9 mouse cellular contexts compared by ENCODE assay signal in genomic region chr5:30982357-30982756, GRCm38 (mm10). TPM values are rescaled to one million over a fixed set of nuclear protein-coding genes. Genes with fewer than 3 reads are reported as not detected.
A peak's percentile ranks its signal among the peaks of the same experiment; 100 is the strongest.
DNase-seq lines count a peak whose midpoint lies in the region; ATAC-seq lines count a peak whose summit lies in the region.
"Had no signal": no experiment of that assay in that cellular context is flagged by ENCODE, and none has a peak within 500 bp of the region (broad histone marks: within the 10 kb centered on the region; RNA-seq: fewer than 3 reads in every experiment).

No protein-coding gene starts in this region.

- H3K4me3 ChIP-seq in neural tube, embryonic 11.5 days (ENCODE audit: low read depth, low read length) = no peak overlapping the region

- H3K27ac ChIP-seq in neural tube, embryonic 11.5 days (ENCODE audit: low read depth, low read length) = no peak overlapping the region

- peak; percentile 26 for DNase-seq in heart, postnatal 4 days
- DNase-seq in heart, adult 8-10 months (ENCODE audit: low spot score) = no peak
- peak; percentile 25 for DNase-seq in neural tube, embryonic 11.5 days (ENCODE audit: low spot score)
- DNase-seq in neural tube, embryonic 10.5 days (ENCODE audit: extremely low spot score, low spot score) = no peak
- peak; percentile 24 to 73 for DNase-seq in frontal cortex, postnatal 36 days (ENCODE audit: low spot score in 2 of 2)
- DNase-seq in telencephalon, adult 2 months (ENCODE audit: low read depth, low spot score) = peak; percentile 83
- DNase-seq in heart, postnatal 14 days = no peak
- DNase-seq in heart, adult 9 months (ENCODE audit: low spot score in 2 of 2) = no peak

- no peak for ATAC-seq in neural tube, embryonic 11.5 days (ENCODE audit: insufficient read depth, low FRiP score, low TSS enrichment)

- WGBS in neural tube, embryonic 11.5 days = 36% methylated on average over 2 of the region's 2 CpGs

- H3K36me3 ChIP-seq in neural tube, embryonic 11.5 days (ENCODE audit: control insufficient read depth, insufficient read depth, low read length) = no peaks in the 10 kb centered on the region

- no peaks in the 10 kb centered on the region for H3K27me3 ChIP-seq in neural tube, embryonic 11.5 days (ENCODE audit: control insufficient read depth, insufficient read depth, low read length)

- intact Hi-C loops in heart, postnatal 14 days (cut with DNase I) = no loop called here

- H3K9me3 ChIP-seq in neural tube, embryonic 11.5 days (ENCODE audit: control insufficient read depth, low read length) = no peaks in the 10 kb centered on the region

- no peak overlapping the region for H3K4me2 ChIP-seq in neural tube, embryonic 11.5 days (ENCODE audit: low read depth)

- H3K4me1 ChIP-seq in neural tube, embryonic 11.5 days (ENCODE audit: control insufficient read depth, insufficient read depth, low read length) = no peaks in the 10 kb centered on the region

- H3K9ac ChIP-seq in neural tube, embryonic 11.5 days (ENCODE audit: low read length) = no peak overlapping the region

RNA-seq across cellular contexts. Expression of gene Tcf23, which starts 13.9 kb away (rescaled TPM):
- total RNA-seq in heart, postnatal 4 days (2021) = under 1 TPM; 0.23 to 0.26 TPM
- total RNA-seq in heart, adult 8-10 months (2022) = 1 to 10 TPM in 1 of 4 experiments, under 1 TPM in 3; 0.85 to 1.9 (median 0.91) TPM
- not detected in 2 replicates for polyA plus RNA-seq in neural tube, embryonic 11.5 days (2014; fragmentation: Nextera tagmentation; extraction: Ambion mirVana)
- under 1 TPM; 0.51 to 0.55 TPM for total RNA-seq in heart, postnatal 14 days (2021)
- total RNA-seq: neutrophil, adult 5-6 weeks had no signal

RNA-seq across cellular contexts. Expression of gene Preb, which starts 22.2 kb away (rescaled TPM):
- 10 to 100 TPM; 62.3 to 68.4 TPM for total RNA-seq in heart, postnatal 4 days (2021)
- 10 to 100 TPM; 82.1 to 97.6 (median 89.6) TPM for total RNA-seq in heart, adult 8-10 months (2022)
- 101 and 108 TPM in 2 replicates for polyA plus RNA-seq in neural tube, embryonic 11.5 days (2014; fragmentation: Nextera tagmentation; extraction: Ambion mirVana)
- total RNA-seq in heart, postnatal 14 days (2021) = 10 to 100 TPM; 74.1 to 79.3 TPM

RNA-seq across cellular contexts. Expression of gene Cgref1, which starts 37.0 kb away (rescaled TPM):
- under 1 TPM; 0.67 to 0.77 TPM for total RNA-seq in heart, postnatal 4 days (2021)
- under 1 TPM; 0.37 to 0.97 (median 0.60) TPM for total RNA-seq in heart, adult 8-10 months (2022)
- polyA plus RNA-seq in neural tube, embryonic 11.5 days (2014; fragmentation: Nextera tagmentation; extraction: Ambion mirVana) = 8.6 and 9.1 TPM in 2 replicates
- under 1 TPM; 0.39 to 0.45 TPM for total RNA-seq in heart, postnatal 14 days (2021)

Comparison
In these comparisons a context has a peak if more than half of its experiments do, and no peak if none do; other contexts are left out.
1. DNase-seq: peak in heart, postnatal 4 days (single experiment), neural tube, embryonic 11.5 days (single experiment), frontal cortex, postnatal 36 days (2 of 2) and telencephalon, adult 2 months (single experiment); none in heart, adult 8-10 months (single experiment), neural tube, embryonic 10.5 days (single experiment), heart, postnatal 14 days (0 of 2) and heart, adult 9 months (0 of 2).